Mouse (Mus musculus) thymus, postnatal 14 days (tissue): Measurements from ENCODE around the gene Wdr83os.
"Not testable (repeated sequence)": the region's sequence is repeated elsewhere in the genome, so short reads cannot be mapped to it uniquely, and the experiment has no call there.

Experiments
- DNase-seq: peaks from one replicate; pipeline ENCODE4 v3.0.0; 2021

Wdr83os gene

GRCm38 (mm10) chr8:85073041-85073612, 7.4 kb upstream of the Wdr83os start:
- no peak for DNase-seq

GRCm38 (mm10) chr8:85074167-85074566, 6.4 kb upstream of the Wdr83os start:
- DNase-seq, result no peak

- no peak for DNase-seq
Measured at GRCm38 (mm10) chr8:85074617-85075016, 5.9 kb upstream of the Wdr83os start.

- no peak for DNase-seq
Measured at GRCm38 (mm10) chr8:85076001-85076400, 4.5 kb upstream of the Wdr83os start.

GRCm38 (mm10) chr8:85076993-85077392, 3.5 kb upstream of the Wdr83os start:
- DNase-seq, result peak; percentile 79

- DNase-seq, result no peak
Measured at GRCm38 (mm10) chr8:85080214-85080531, 367 bp upstream of the Wdr83os start.

GRCm38 (mm10) chr8:85081216-85081555, 646 bp downstream of the Wdr83os start, which contains the start of gene Wdr83:
TSS of gene Wdr83 (minus strand) at chr8:85081306.
- peak; percentile 82 for DNase-seq

GRCm38 (mm10) chr8:85082169-85082568, 1.6 kb downstream of the Wdr83os start:
- not testable (repeated sequence) for DNase-seq

GRCm38 (mm10) chr8:85083108-85083813, 2.7 kb downstream of the Wdr83os start, which contains the start of gene Man2b1:
TSS of gene Man2b1 (plus strand) at chr8:85083270.
- peak; percentile 88 for DNase-seq

- DNase-seq, result no peak
Measured at GRCm38 (mm10) chr8:85084633-85085032, 4.1 kb downstream of the Wdr83os start.

GRCm38 (mm10) chr8:85086238-85086637, 5.7 kb downstream of the Wdr83os start:
- peak; percentile 37 for DNase-seq

- DNase-seq, result no peak
Measured at GRCm38 (mm10) chr8:85088771-85089170, 8.2 kb downstream of the Wdr83os start.

- no peak for DNase-seq
Measured at GRCm38 (mm10) chr8:85090856-85091255, 10.3 kb downstream of the Wdr83os start.

- no peak for DNase-seq
Measured at GRCm38 (mm10) chr8:85091526-85092090, 11.1 kb downstream of the Wdr83os start.

- no peak for DNase-seq
Measured at GRCm38 (mm10) chr8:85095051-85095450, 14.5 kb downstream of the Wdr83os start.

- DNase-seq, result no peak
Measured at GRCm38 (mm10) chr8:85095566-85095965, 15.0 kb downstream of the Wdr83os start.

- DNase-seq, result no peak
Measured at GRCm38 (mm10) chr8:85096196-85096595, 15.7 kb downstream of the Wdr83os start.

GRCm38 (mm10) chr8:85096850-85097249, 16.3 kb downstream of the Wdr83os start:
- DNase-seq, result no peak

GRCm38 (mm10) chr8:85100076-85100665, 19.6 kb downstream of the Wdr83os start:
- no peak for DNase-seq

- DNase-seq, result no peak
Measured at GRCm38 (mm10) chr8:85113241-85113640, 32.7 kb downstream of the Wdr83os start.

GRCm38 (mm10) chr8:85115501-85115900, 35.0 kb downstream of the Wdr83os start:
- DNase-seq, result no peak

GRCm38 (mm10) chr8:85116984-85117383, 36.4 kb downstream of the Wdr83os start:
- no peak for DNase-seq

GRCm38 (mm10) chr8:85119052-85119981, 38.8 kb downstream of the Wdr83os start:
- peak; percentile 36 for DNase-seq
